Mouse (Mus musculus) heart, embryonic 11.5 days (tissue): Measurements from ENCODE around the gene Zscan4-ps2. TPM values are rescaled to one million over a fixed set of nuclear protein-coding genes. Genes with fewer than 3 reads are reported as not detected.
"Not testable (repeated sequence)": the region's sequence is repeated elsewhere in the genome, so short reads cannot be mapped to it uniquely, and the experiment has no call there.

Experiments
- ATAC-seq: fragments of 200-750 bp; cut with Nextera tagmentation; replicated peaks from 2 replicates; pipeline ENCODE4 v1.8.0; 2017; ENCODE audit warnings: moderate library complexity; ENCODE audit not compliant: insufficient number of reproducible peaks, low FRiP score, low TSS enrichment
- H3K27ac ChIP-seq: fragments of 300-500 bp; sonication (generic); 2 replicates; pipeline ENCODE4 v1.5.1; 2014; ENCODE audit warnings: mild to moderate bottlenecking, low read depth, low read length
- H3K27me3 ChIP-seq: fragments of 300-500 bp; sonication (generic); 2 replicates; pipeline ENCODE4 v1.6.1; 2014; ENCODE audit warnings: mild to moderate bottlenecking, low read length, mixed read lengths; ENCODE audit not compliant: control insufficient read depth, insufficient read depth
- H3K36me3 ChIP-seq: fragments of 300-500 bp; sonication (generic); 2 replicates; pipeline ENCODE4 v1.6.1; 2014; ENCODE audit warnings: mild to moderate bottlenecking, low read length, moderate library complexity, mixed read lengths; ENCODE audit not compliant: control insufficient read depth, insufficient read depth
- H3K4me1 ChIP-seq: fragments of 300-500 bp; sonication (generic); 2 replicates; pipeline ENCODE4 v1.6.1; 2014; ENCODE audit warnings: low read length; ENCODE audit not compliant: control insufficient read depth, insufficient read depth
- H3K4me2 ChIP-seq: fragments of 300-500 bp; sonication (generic); 2 replicates; pipeline ENCODE4 v1.6.1; 2014; ENCODE audit warnings: mild to moderate bottlenecking, moderate library complexity
- H3K4me3 ChIP-seq: fragments of 300-500 bp; sonication (generic); 2 replicates; pipeline ENCODE4 v1.5.1; 2014; ENCODE audit warnings: low read depth, low read length
- H3K9ac ChIP-seq: fragments of 300-500 bp; sonication (generic); 2 replicates; pipeline ENCODE4 v1.6.1; 2014; ENCODE audit warnings: mild to moderate bottlenecking, low read depth, low read length, moderate library complexity
- H3K9me3 ChIP-seq: fragments of 300-500 bp; sonication (generic); replicated peaks from 2 replicates; pipeline ENCODE4 v1.6.1; 2016; ENCODE audit warnings: low read length; ENCODE audit not compliant: control insufficient read depth
- WGBS: fragments of 180-500 bp; shearing (Covaris S2); extraction: QIAGEN DNeasy Blood & Tissue Kit; methylation state at CpG from one replicate; pipeline ENCODE4 v1.1.7; 2014; ENCODE audit not compliant: insufficient replicate concordance; 5-methylcytosine and 5-hydroxymethylcytosine counted together
- polyA plus RNA-seq: library from polyadenylated mRNA; unstranded; fragments of >200 nt; fragmentation: Nextera tagmentation; extraction: Ambion mirVana; gene quantifications from 2 replicates; pipeline ENCODE4 v1.2.1, GENCODE M21; 2014

Gene Zscan4-ps2
- not detected in 2 replicates for polyA plus RNA-seq

GRCm38 (mm10) chr7:11514010-11514409, at the start of gene Zscan4-ps2:
Zscan4-ps2 (plus strand) TSS chr7:11514310.
- not testable (repeated sequence) for H3K4me1 ChIP-seq, H3K27me3 ChIP-seq, H3K9ac ChIP-seq, H3K36me3 ChIP-seq, H3K4me2 ChIP-seq, H3K4me3 ChIP-seq, ATAC-seq, H3K9me3 ChIP-seq, H3K27ac ChIP-seq
- WGBS, result 84% methylated on average over 1 of the region's 1 CpGs

Other genes starting within 250 kb of the Zscan4-ps2 start
- not detected in 2 replicates for gene Zscan4e, start 203.6 kb upstream of the Zscan4-ps2 start, polyA plus RNA-seq
- gene Zscan4f, start 116.4 kb upstream of the Zscan4-ps2 start, polyA plus RNA-seq, result not detected in 2 replicates
- not detected in 2 replicates for gene Zscan4-ps3, start 95.0 kb downstream of the Zscan4-ps2 start, polyA plus RNA-seq
- not detected in 2 replicates for gene Vmn1r72, start 165.8 kb downstream of the Zscan4-ps2 start, polyA plus RNA-seq
- gene Vmn1r73, start 216.0 kb downstream of the Zscan4-ps2 start, polyA plus RNA-seq, result not detected in 2 replicates